Mouse (Mus musculus) kidney, embryonic 14.5 days (tissue): ENCODE results near the gene Spr. TPM values are rescaled to one million over a fixed set of nuclear protein-coding genes. Genes with fewer than 3 reads are reported as not detected.
"Not testable (repeated sequence)": the region's sequence is repeated elsewhere in the genome, so short reads cannot be mapped to it uniquely, and the experiment has no call there.

Experiments used
- ATAC-seq: fragments of 200-750 bp; cut with Nextera tagmentation; 2 replicates; pipeline ENCODE4 v1.8.0; 2017; ENCODE audit warnings: moderate number of reproducible peaks, mild to moderate bottlenecking, moderate TSS enrichment, moderate library complexity; ENCODE audit not compliant: low FRiP score, low TSS enrichment
- H3K27ac ChIP-seq: fragments of 300-500 bp; sonication (generic); 2 replicates; pipeline ENCODE4 v1.5.1; 2014; ENCODE audit warnings: low read depth, mild to moderate bottlenecking, low read length, moderate library complexity, mixed read lengths
- H3K27me3 ChIP-seq: fragments of 300-500 bp; sonication (generic); 2 replicates; pipeline ENCODE4 v1.6.1; 2014; ENCODE audit warnings: mild to moderate bottlenecking, low read length; ENCODE audit not compliant: control insufficient read depth, insufficient read depth
- H3K36me3 ChIP-seq: fragments of 300-500 bp; sonication (generic); 2 replicates; pipeline ENCODE4 v1.6.1; 2014; ENCODE audit warnings: low read length, mixed read lengths; ENCODE audit not compliant: control insufficient read depth, insufficient read depth
- H3K4me1 ChIP-seq: fragments of 300-500 bp; sonication (generic); 2 replicates; pipeline ENCODE4 v1.6.1; 2014; ENCODE audit warnings: low read length, mixed read lengths; ENCODE audit not compliant: control insufficient read depth, insufficient read depth
- H3K4me2 ChIP-seq: fragments of 300-500 bp; sonication (generic); replicated peaks from 2 replicates; pipeline ENCODE4 v1.6.1; 2014; ENCODE audit warnings: low read depth, mild to moderate bottlenecking, low read length
- H3K4me3 ChIP-seq: fragments of 300-500 bp; sonication (generic); 2 replicates; pipeline ENCODE4 v1.5.1; 2014; ENCODE audit warnings: mild to moderate bottlenecking, low read length
- H3K9ac ChIP-seq: fragments of 300-500 bp; sonication (generic); 2 replicates; pipeline ENCODE4 v1.6.1; 2014; ENCODE audit warnings: low read depth, mild to moderate bottlenecking, low read length, moderate library complexity
- H3K9me3 ChIP-seq: fragments of 300-500 bp; sonication (generic); 2 replicates; pipeline ENCODE4 v1.6.1; 2016; ENCODE audit warnings: low read length; ENCODE audit not compliant: control insufficient read depth
- WGBS: fragments of 180-500 bp; shearing (Covaris S2); extraction: QIAGEN DNeasy Blood & Tissue Kit; methylation state at CpG from one replicate; pipeline ENCODE4 v1.1.7; 2014; 5-methylcytosine and 5-hydroxymethylcytosine counted together
- polyA plus RNA-seq: library from polyadenylated mRNA; unstranded; fragments of >200 nt; fragmentation: Nextera tagmentation; extraction: Ambion mirVana; gene quantifications from 2 replicates; pipeline ENCODE4 v1.2.1, GENCODE M21; 2014

Gene Spr
- polyA plus RNA-seq, 1 experiment from 2014 or later: 79.4 TPM

DNA sequence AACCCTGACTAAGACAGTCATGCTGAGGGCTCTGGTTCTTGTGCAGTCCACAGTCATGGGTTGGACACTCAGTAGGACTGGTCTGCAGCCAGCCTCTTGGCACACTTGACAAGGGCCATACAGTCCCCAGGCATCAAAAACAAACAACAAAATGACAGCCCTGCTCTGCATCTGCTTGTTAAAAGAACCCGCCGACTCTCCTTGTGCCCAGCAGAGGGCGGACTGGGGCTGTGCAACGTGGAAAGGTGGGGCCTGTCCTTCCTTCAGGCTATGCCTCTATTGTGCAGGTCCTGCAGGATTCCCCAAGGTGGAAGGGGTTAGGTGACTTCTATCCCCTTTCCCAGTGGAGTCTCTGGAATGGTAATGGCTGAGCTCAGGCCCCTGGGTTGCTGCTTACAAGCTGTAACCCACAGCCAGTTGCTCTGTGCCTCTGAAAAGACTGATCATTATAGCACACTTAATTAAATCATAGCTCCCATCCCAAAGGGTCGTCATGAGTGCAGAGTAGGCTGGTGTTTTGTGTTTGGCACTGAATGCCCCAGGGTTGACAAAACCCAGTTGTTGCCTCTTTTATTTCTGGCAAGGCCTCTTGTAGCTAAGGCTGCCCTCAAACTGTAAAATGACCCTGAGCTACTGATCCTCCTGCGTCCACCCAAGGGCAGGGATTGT is 21.7 kb upstream of the Spr start:
- not testable (repeated sequence) for H3K4me2 ChIP-seq, H3K4me1 ChIP-seq, H3K9me3 ChIP-seq, H3K36me3 ChIP-seq, H3K27ac ChIP-seq, H3K27me3 ChIP-seq, H3K9ac ChIP-seq, H3K4me3 ChIP-seq
- WGBS: 21% methylated on average over 6 of the region's 6 CpGs
- 0 out of 2 replicates have a peak, but pooled peaks have one; percentile 18 for ATAC-seq

DNA sequence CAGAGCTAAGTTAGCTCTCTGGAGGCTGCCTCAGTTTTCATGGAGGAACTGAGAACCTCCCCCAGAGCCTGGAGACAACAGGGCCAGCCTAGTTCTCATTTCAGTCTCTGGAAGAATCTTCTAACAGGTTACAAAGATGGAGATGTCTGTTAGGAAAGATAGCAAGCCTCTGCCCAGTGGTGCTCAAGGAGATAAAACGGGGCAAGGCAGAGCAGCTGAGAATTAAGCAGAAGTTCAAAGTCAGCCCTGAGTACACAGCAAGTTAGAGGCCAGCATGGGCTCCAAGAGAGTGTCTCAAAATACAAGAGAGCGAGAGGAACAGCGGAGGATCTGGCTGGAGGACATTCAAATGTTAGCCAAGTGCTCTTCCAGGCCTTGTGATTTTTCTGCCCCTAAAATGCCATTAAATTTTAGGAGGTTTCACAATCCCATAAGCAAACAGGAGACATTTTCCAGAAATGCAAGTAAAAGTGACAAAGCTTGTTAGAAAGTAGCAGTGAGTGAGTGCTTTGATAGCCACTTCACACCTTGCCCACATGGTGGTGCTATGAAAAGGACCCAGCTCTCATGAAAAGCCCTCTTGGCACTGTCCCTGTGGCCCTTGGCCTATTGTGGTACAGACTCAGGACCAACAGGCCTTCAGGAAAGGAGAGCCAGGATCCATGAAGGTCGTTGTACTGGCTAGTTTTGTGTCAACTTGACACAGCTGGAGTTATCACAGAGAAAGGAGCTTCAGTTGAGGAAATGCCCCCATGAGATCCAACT is 20.7 kb upstream of the Spr start:
- H3K4me3 ChIP-seq, H3K9me3 ChIP-seq, H3K36me3 ChIP-seq, H3K4me2 ChIP-seq, H3K4me1 ChIP-seq, H3K9ac ChIP-seq, ATAC-seq, H3K27ac ChIP-seq, H3K27me3 ChIP-seq: not testable (repeated sequence)
- 79% methylated on average over 4 of the region's 4 CpGs for WGBS

DNA sequence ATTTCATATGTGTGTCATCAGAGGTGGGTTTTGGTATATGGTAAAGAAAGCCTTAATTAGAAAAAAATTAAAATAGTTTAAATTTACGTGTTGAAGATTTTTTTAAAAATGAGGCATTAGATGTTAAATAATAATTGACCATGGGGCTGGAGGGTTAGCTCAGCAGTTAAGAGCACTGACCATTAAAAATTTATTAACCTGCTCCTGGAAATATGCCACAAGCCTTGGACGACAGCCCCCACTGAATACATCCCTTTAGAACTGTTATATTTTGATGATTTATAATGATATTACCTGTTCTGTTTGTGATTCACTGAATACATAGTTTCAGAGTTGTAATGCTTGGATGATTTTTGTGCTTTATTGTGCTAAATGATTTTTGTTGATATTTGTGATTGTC is 19.0 kb upstream of the Spr start:
- H3K36me3 ChIP-seq, ATAC-seq, H3K9ac ChIP-seq, H3K4me2 ChIP-seq, H3K27ac ChIP-seq, H3K9me3 ChIP-seq, H3K4me1 ChIP-seq, H3K4me3 ChIP-seq, H3K27me3 ChIP-seq: not testable (repeated sequence)
- 76% methylated on average over 2 of the region's 2 CpGs for WGBS

- Histone ChIP-seq H3K4me3 (peak overlapping the region; percentile 46), H3K4me1 (no peaks in the 10 kb centered on the region), H3K9ac (peak overlapping the region; percentile 63), H3K36me3 (no peaks in the 10 kb centered on the region), H3K27ac (peak overlapping the region; percentile 19; the same call in 1 of the 2 replicates), H3K4me2 (peak overlapping the region; percentile 84), H3K9me3 (no peaks in the 10 kb centered on the region), H3K27me3 (no peaks in the 10 kb centered on the region)
- 1% methylated on average over 34 of the region's 34 CpGs for WGBS
- peak; percentile 64 for ATAC-seq
Observed at GRCm38 (mm10) chr6:85154861-85155528, 17.4 kb upstream of the Spr start.

DNA sequence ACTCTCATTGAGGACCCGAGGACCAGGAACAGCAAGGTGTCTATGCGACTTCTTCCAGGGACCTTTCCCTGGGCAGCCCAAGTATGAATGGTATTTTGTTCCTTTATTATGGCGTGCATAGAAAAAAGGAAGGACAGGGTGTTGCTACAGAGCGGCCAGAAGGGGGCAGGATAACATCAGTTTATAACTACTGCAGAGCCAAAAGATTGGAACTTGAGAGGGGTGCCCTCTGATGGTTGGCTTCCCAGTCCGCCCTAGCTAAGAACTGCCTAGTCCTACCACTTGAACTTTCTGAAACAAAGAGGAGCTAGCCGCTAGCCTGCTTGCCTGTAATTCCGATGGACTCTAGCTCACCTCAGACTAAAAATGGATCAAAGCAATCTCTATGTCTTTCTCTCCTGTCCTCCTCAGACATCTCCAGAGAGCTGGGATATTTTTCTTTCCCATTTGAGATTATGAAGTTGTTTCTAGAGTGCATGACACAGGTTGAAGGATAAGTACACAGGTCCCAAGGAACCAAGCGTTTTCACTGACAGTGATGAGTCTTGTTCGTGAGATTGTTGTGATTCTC is 16.5 kb upstream of the Spr start:
- no peaks in the 10 kb centered on the region for H3K36me3 ChIP-seq
- no peak overlapping the region for H3K4me2 ChIP-seq
- H3K4me1 ChIP-seq: no peaks in the 10 kb centered on the region
- H3K27me3 ChIP-seq: no peaks in the 10 kb centered on the region
- H3K4me3 ChIP-seq: no peak overlapping the region
- no peaks in the 10 kb centered on the region for H3K9me3 ChIP-seq
- H3K27ac ChIP-seq: no peak overlapping the region
- H3K9ac ChIP-seq: no peak overlapping the region
- 13% methylated on average over 9 of the region's 9 CpGs for WGBS
- peak; percentile 67 for ATAC-seq

GRCm38 (mm10) chr6:85150386-85150785 is 12.8 kb upstream of the Spr start:
- Histone ChIP-seq H3K4me3 (no peak overlapping the region), H3K36me3 (no peaks in the 10 kb centered on the region), H3K4me2 (no peak overlapping the region), H3K9ac (no peak overlapping the region), H3K27ac (no peak overlapping the region), H3K27me3 (no peaks in the 10 kb centered on the region), H3K4me1 (no peaks in the 10 kb centered on the region), H3K9me3 (no peaks in the 10 kb centered on the region)
- ATAC-seq: no peak
- 83% methylated on average over 3 of the region's 3 CpGs for WGBS

DNA sequence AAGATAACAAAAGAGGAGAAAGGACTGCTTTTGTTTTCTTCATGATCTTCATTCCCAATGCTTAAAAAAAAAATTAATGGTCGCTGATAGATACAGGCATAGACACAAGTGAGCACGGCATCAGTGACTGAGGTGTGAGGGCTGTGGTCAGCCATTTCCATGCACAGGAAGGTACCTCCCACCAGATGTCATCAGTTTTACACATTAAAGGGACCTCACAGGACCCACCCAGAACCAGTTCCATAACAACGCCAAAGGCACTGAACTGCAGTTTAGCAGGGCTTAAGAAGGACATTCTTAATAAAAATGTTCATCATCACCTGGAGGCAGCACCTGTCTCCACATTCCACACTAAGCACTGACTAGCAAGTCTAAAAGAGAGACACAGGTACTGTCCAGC is 10.1 kb upstream of the Spr start:
- Histone ChIP-seq H3K9me3 (no peaks in the 10 kb centered on the region), H3K4me1 (no peaks in the 10 kb centered on the region), H3K4me3 (no peak overlapping the region), H3K27ac (no peak overlapping the region), H3K4me2 (no peak overlapping the region), H3K9ac (no peak overlapping the region), H3K36me3 (no peaks in the 10 kb centered on the region), H3K27me3 (no peaks in the 10 kb centered on the region)
- no peak for ATAC-seq
- 51% methylated on average over 3 of the region's 3 CpGs for WGBS

GRCm38 (mm10) chr6:85144466-85144865 is 6.9 kb upstream of the Spr start:
- WGBS: 74% methylated on average over 3 of the region's 3 CpGs
- H3K4me2 ChIP-seq: no peak overlapping the region
- no peaks in the 10 kb centered on the region for H3K4me1 ChIP-seq
- no peak for ATAC-seq
- H3K36me3 ChIP-seq: no peaks in the 10 kb centered on the region
- H3K9ac ChIP-seq: no peak overlapping the region
- no peaks in the 10 kb centered on the region for H3K27me3 ChIP-seq
- no peak overlapping the region for H3K4me3 ChIP-seq
- no peaks in the 10 kb centered on the region for H3K9me3 ChIP-seq
- H3K27ac ChIP-seq: no peak overlapping the region

DNA sequence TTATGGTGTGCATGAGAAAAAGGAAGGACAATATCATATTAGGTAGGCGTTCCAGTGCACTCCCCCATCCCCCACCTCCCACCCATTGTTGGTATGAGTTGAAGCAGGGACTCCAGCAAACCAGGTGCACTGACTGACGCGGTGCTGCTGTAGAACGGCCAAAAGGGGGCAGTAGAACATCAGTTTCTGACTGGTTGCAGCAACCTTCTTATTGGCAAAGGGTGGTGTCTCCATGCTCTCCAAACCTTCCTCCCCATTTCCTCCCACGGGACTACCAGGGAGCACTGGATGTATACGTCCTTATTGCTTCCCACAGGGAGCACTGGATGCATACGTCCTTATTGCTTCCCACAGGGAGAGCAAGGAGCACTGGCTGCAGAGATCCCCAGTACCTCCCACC is 3.4 kb upstream of the Spr start:
- H3K36me3 ChIP-seq, H3K9ac ChIP-seq, H3K9me3 ChIP-seq, H3K4me2 ChIP-seq, H3K4me1 ChIP-seq, H3K27ac ChIP-seq, H3K4me3 ChIP-seq, H3K27me3 ChIP-seq, ATAC-seq: not testable (repeated sequence)
- WGBS: 7% methylated on average over 6 of the region's 7 CpGs
